Mouse (Mus musculus) heart, postnatal 0 days (tissue): ENCODE results near the gene Myo3b. TPM values are rescaled to one million over a fixed set of nuclear protein-coding genes. Genes with fewer than 3 reads are reported as not detected.

ENCODE experiments used
- ATAC-seq: fragments of 200-750 bp; cut with Nextera tagmentation; 2 replicates; pipeline ENCODE4 v1.8.0; 2017; ENCODE audit warnings: low read depth, moderate number of reproducible peaks, moderate library complexity; ENCODE audit not compliant: insufficient read depth
- DNase-seq: peaks from one replicate; pipeline ENCODE4 v3.0.0-alpha.2; 2016; ENCODE audit warnings: low spot score
- H3K27ac ChIP-seq: fragments of 300-500 bp; sonication (generic); 2 replicates; pipeline ENCODE4 v1.5.1; 2014; ENCODE audit warnings: low read depth, mild to moderate bottlenecking
- H3K27me3 ChIP-seq: fragments of 300-500 bp; sonication (generic); 2 replicates; pipeline ENCODE4 v1.6.1; 2014; ENCODE audit warnings: low read length, mixed read lengths; ENCODE audit not compliant: control insufficient read depth, insufficient read depth
- H3K36me3 ChIP-seq: fragments of 300-500 bp; sonication (generic); replicated peaks from 2 replicates; pipeline ENCODE4 v1.6.1; 2014; ENCODE audit warnings: low read length, mixed read lengths; ENCODE audit not compliant: control insufficient read depth, insufficient read depth
- H3K4me1 ChIP-seq: fragments of 300-500 bp; sonication (generic); 2 replicates; pipeline ENCODE4 v1.6.1; 2014; ENCODE audit warnings: antibody characterized with exemption; ENCODE audit not compliant: control insufficient read depth, insufficient read depth
- H3K4me2 ChIP-seq: fragments of 300-500 bp; sonication (generic); 2 replicates; pipeline ENCODE4 v1.6.1; 2014; ENCODE audit warnings: low read depth, mild to moderate bottlenecking, low read length, moderate library complexity
- H3K4me3 ChIP-seq: fragments of 300-500 bp; sonication (generic); 2 replicates; pipeline ENCODE4 v1.5.1; 2014; ENCODE audit warnings: low read depth, low read length
- H3K9ac ChIP-seq: fragments of 300-500 bp; sonication (generic); replicated peaks from 2 replicates; pipeline ENCODE4 v1.6.1; 2014; ENCODE audit warnings: low read depth, low read length, mixed read lengths
- H3K9me3 ChIP-seq: fragments of 300-500 bp; sonication (generic); replicated peaks from 2 replicates; pipeline ENCODE4 v1.6.1; 2016; ENCODE audit warnings: low read length; ENCODE audit not compliant: control insufficient read depth
- CTCF ChIP-seq: IDR thresholded peaks from 2 replicates; pipeline ENCODE4 v1.5.1; 2016; ENCODE audit warnings: antibody characterized with exemption, control low read depth, low read depth
- EP300 ChIP-seq: IDR thresholded peaks from 2 replicates; pipeline ENCODE4 v1.6.1; 2016; ENCODE audit warnings: antibody characterized with exemption, low read depth
- WGBS: fragments of 180-500 bp; shearing (Covaris S2); extraction: QIAGEN DNeasy Blood & Tissue Kit; methylation state at CpG from one replicate; pipeline ENCODE4 v1.1.7; 2014; 5-methylcytosine and 5-hydroxymethylcytosine counted together
- polyA plus RNA-seq: library from polyadenylated mRNA; unstranded; fragments of >200 nt; fragmentation: Nextera tagmentation; extraction: Ambion mirVana; gene quantifications from 2 replicates; pipeline ENCODE4 v1.2.1, GENCODE M21; 2015
- total RNA-seq: library from RNA; depleted of rRNA; stranded (reverse); fragments of >200 nt; gene quantifications from 2 replicates; pipeline ENCODE4 v1.2.3, GENCODE M21; 2014; ENCODE audit warnings: low replicate concordance

Myo3b gene
- total and polyA plus RNA-seq, 2 experiments from 2014 or later = 0.04 to 0.15 TPM

- no peak overlapping the region for H3K9ac ChIP-seq
- H3K9me3 ChIP-seq = no peaks in the 10 kb centered on the region
- H3K4me3 ChIP-seq = no peak overlapping the region
- DNase-seq (no peak), ATAC-seq (no peak)
- 73% methylated on average over 6 of the region's 6 CpGs for WGBS
- no peaks in the 10 kb centered on the region for H3K36me3 ChIP-seq
- H3K4me2 ChIP-seq = no peak overlapping the region
- H3K4me1 ChIP-seq = 0 out of 2 replicates have a peak, but pooled peaks cover 3% of the 10 kb centered on the region
- H3K27me3 ChIP-seq = no peaks in the 10 kb centered on the region
- TF ChIP-seq CTCF (no peak), EP300 (no peak)
- H3K27ac ChIP-seq = no peak overlapping the region
Measured at GRCm38 (mm10) chr2:70150399-70151035, 111.6 kb downstream of the Myo3b start.

GRCm38 (mm10) chr2:70151930-70152329 lies 113.0 kb downstream of the Myo3b start:
- Histone ChIP-seq H3K9ac (no peak overlapping the region), H3K9me3 (no peaks in the 10 kb centered on the region), H3K27me3 (no peaks in the 10 kb centered on the region), H3K4me3 (no peak overlapping the region), H3K27ac (no peak overlapping the region), H3K4me1 (0 out of 2 replicates have a peak, but pooled peaks cover 3% of the 10 kb centered on the region), H3K4me2 (no peak overlapping the region), H3K36me3 (no peaks in the 10 kb centered on the region)
- WGBS = 52% methylated on average over 3 of the region's 3 CpGs
- ATAC-seq (no peak), DNase-seq (no peak)
- TF ChIP-seq CTCF (no peak), EP300 (no peak)

- no peak for ATAC-seq
- Histone ChIP-seq H3K36me3 (no peaks in the 10 kb centered on the region), H3K4me2 (no peak overlapping the region), H3K27me3 (no peaks in the 10 kb centered on the region), H3K9ac (no peak overlapping the region), H3K9me3 (no peaks in the 10 kb centered on the region), H3K4me3 (no peak overlapping the region), H3K27ac (no peak overlapping the region), H3K4me1 (no peaks in the 10 kb centered on the region)
- WGBS = 82% methylated on average over 8 of the region's 8 CpGs
- no peak for TF ChIP-seq EP300
- DNase-seq = no peak
Measured at GRCm38 (mm10) chr2:70155226-70155836, 116.4 kb downstream of the Myo3b start.

- TF ChIP-seq CTCF = no peak
- TF ChIP-seq EP300 = no peak
- ATAC-seq (no peak), DNase-seq (no peak)
- no peaks in the 10 kb centered on the region for H3K36me3 ChIP-seq
- H3K9ac ChIP-seq = no peak overlapping the region
- H3K27ac ChIP-seq = no peak overlapping the region
- no peak overlapping the region for H3K4me3 ChIP-seq
- no peaks in the 10 kb centered on the region for H3K27me3 ChIP-seq
- no peaks in the 10 kb centered on the region for H3K4me1 ChIP-seq
- H3K9me3 ChIP-seq = no peaks in the 10 kb centered on the region
- WGBS = 40% methylated on average over 8 of the region's 8 CpGs
- H3K4me2 ChIP-seq = no peak overlapping the region
Measured at GRCm38 (mm10) chr2:70159543-70159942, 120.6 kb downstream of the Myo3b start.

- H3K4me1 ChIP-seq = no peaks in the 10 kb centered on the region
- ATAC-seq = no peak
- H3K27ac ChIP-seq = no peak overlapping the region
- H3K36me3 ChIP-seq = no peaks in the 10 kb centered on the region
- TF ChIP-seq EP300 (no peak), CTCF (no peak)
- no peak overlapping the region for H3K9ac ChIP-seq
- no peak overlapping the region for H3K4me3 ChIP-seq
- 52% methylated on average over 3 of the region's 3 CpGs for WGBS
- H3K4me2 ChIP-seq = no peak overlapping the region
- DNase-seq = no peak
- no peaks in the 10 kb centered on the region for H3K9me3 ChIP-seq
- H3K27me3 ChIP-seq = no peaks in the 10 kb centered on the region
Measured at GRCm38 (mm10) chr2:70166231-70166630, 127.3 kb downstream of the Myo3b start.
